Mouse (Mus musculus) kidney, adult 2 months (tissue): ENCODE measurements around the gene Mad2l2.

Experiments
- CTCF ChIP-seq: fragments of 200-500 bp; conservative IDR thresholded peaks from 2 replicates; pipeline ENCODE4 v1.5.1; 2011; ENCODE audit warnings: low read depth, mild to moderate bottlenecking, control low read depth, low read length, moderate library complexity, mixed read lengths; ENCODE audit not compliant: insufficient read depth, insufficient read length
- POLR2A ChIP-seq: fragments of 200-500 bp; IDR thresholded peaks from one replicate; pipeline ENCODE4 v1.6.1; 2011; ENCODE audit warnings: low read depth, low read length, control low read depth

DNA sequence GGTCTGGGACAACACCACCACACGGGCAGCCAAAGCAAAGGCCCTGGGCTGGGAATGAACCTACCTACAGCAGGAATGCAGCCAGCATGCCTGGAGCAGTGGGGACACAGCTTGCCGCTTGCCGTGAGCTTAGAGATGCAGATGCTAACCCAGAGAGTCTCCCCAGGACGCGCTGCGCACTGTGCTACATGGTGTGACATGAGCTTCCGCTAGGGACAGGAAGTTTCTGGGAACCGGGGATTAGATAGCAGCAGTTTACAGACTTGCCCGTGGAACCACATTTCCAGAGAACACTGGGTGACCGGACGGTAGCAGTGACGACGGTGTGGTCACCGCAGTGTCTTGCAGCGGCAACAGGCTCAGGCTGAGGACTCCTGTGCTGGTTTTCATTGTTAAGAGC, 39.4 kb downstream of the Mad2l2 start:
- TF ChIP-seq CTCF = no peak
- no peak for TF ChIP-seq POLR2A
